Mouse (Mus musculus) layer of hippocampus, adult 9-10 months (tissue): ENCODE measurements at regions not wholly inside any gene's neighbourhood (a gene's known extent, or its start where the extent isn't known, plus 50 kb on each side); places are given as distances from the start of the nearest gene placed in this dataset.

Experiments used
- DNase-seq: peaks from one replicate; pipeline ENCODE4 v3.0.0; 2022; ENCODE audit warnings: low spot score

GRCm38 (mm10) chr17:64382894-64383293 is 51.2 kb upstream of the Pja2 start:
- DNase-seq: no peak

DNA sequence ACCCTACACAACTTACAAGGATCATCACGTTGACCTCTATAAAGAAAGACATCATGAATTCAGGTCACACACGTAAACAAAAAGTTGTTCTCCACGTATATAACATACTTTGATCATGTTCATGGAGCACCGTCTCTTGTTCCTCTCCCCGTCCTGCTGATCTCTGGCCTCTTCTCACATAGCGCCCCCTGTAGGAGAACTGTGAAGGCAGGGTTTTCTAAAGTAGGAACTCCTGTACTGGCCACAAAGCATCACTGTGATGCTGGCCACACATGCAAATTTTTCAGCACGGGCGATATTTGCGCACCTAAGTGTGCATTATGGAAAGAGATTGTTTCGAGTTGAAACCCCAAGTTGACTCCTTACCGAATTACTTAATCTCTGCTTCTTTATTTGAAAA is 51.9 kb upstream of the Pja2 start:
- DNase-seq: no peak

GRCm38 (mm10) chr17:64390349-64390748 is 58.6 kb upstream of the Pja2 start:
- DNase-seq: no peak

DNA sequence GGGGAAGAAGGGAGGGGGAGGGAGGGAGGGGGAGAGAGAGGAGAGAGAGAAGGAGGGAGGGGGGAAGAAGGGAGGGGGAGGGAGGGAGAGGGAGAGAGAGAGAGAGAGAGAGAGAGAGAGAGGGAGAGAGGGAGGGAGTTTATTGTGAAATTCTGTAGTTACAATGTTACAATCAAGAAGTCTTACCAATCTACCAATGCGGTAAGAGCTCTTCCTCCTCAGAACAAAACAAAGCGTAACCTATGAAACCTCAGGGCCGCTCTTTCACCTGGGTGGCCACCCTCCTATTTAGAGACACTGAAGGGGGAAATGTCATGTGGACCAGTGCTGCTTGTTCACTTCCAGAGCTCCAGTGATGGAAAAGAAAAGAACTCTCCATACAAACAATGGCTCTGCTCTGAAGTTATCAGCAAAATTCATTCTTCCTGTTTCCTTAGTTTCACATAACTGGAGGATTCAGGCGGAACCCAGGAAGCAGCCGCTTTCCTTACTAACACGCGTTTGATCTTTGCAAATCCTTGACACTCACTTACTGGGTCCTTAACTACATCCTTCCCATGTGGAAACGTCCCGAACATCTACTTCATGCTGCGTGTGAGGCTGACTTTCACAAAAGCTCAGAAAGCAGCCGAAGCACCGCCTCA is 65.7 kb upstream of the Pja2 start:
- DNase-seq: no peak

- DNase-seq: no peak
These were observed 66.5 kb upstream of the Pja2 start for GRCm38 (mm10) chr17:64398114-64398692.

GRCm38 (mm10) chr17:64398708-64399107 is 67.0 kb upstream of the Pja2 start:
- DNase-seq: no peak

- DNase-seq: no peak
These were observed 75.1 kb upstream of the Pja2 start for GRCm38 (mm10) chr17:64406742-64407254.

DNA sequence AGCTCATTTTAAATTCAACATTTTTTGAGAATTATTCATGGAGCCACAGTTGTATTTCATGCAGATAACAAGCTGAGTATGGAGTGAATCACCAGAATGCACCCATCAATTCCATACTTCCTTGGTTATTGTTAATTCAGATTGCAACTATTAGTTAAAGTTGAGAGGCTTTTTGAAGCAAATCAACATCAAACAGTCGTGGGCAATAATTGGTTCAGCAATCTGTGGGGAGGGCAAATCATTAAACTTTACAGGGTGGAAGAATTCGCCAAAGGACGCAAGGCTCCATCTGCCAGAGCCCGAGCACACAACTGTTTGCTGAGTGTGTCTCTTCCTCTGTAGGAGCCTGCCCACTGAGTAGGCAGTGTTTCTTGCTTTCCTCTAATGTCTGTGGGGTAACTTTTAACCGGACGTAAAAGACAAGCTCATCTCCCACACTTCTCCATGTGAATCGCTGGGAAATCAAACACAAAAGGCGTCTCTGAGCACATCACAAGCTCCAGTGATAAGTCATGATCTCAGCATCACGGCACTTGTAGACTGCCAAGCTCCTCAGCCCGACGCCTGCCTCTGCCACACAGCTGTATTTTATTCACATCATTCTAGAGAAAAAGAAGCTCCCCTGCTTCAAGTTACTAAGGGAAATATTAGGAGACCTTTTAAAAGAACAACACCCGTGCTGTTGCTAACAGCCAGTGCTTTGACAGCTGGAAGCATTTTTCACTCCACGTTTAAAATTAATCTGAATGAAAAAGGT is 75.7 kb upstream of the Pja2 start:
- DNase-seq: peak; percentile 26

- DNase-seq: no peak
These were observed 94.1 kb upstream of the Pja2 start for GRCm38 (mm10) chr17:64425811-64426210.

DNA sequence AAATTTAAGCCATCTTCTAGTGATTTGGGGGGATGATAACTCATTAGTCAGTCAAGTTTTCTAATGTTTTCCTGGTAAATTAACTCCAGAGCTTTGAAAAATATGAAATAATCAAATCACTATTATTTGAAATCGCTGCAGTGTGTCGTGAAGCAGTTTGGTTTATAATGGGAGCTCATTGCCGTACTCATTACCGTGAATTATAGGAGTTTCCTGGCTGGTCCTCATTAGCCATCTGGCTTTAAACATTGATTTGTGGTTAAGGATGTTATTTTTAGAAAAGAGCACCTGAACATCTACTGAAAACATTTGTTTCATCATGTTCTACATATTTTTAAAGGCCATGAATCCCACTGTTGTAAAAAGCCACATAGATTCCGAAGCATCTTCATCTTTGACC is 94.8 kb upstream of the Pja2 start:
- DNase-seq: no peak

- DNase-seq: no peak
These were observed 107.9 kb upstream of the Pja2 start for GRCm38 (mm10) chr17:64439571-64439970.

DNA sequence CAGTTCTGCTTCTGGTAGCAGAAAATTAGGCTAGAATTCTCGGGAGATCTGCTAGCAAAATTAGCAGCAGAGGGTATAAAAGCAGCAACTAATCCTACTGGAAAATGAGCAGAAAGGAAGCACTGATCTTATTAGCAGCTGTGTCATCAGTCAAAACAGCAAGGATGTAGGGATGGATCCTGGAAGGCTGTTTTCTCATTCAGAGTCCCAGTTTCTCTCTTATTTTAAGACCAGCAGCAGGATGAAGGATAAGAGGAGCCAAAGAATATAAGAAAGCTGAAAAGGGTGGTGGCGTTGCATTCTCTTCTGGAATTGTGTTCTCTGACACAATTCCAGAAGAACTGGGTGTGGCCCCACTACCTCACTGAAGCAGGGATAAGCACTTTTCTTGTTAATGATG is 123.0 kb upstream of the Pja2 start:
- DNase-seq: no peak

DNA sequence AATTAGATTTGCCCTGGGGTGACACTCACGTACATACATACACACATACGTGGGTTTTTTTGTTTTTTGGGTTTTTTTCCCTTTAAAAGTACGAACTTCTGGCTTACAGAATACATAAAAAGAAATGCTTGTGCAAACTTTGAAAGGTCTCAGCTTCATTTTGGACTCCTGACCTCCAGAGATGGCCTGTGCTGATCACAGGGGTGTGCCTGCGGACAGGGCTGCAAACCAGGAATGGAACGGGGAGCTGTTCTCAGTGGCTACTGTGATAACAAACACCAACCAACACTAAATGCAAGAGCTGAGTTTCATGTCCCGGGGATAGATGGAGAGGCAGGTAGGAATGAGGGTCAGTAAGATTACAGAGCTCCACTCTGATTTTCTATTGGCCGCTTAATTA is 134.3 kb upstream of the Man2a1 start:
- no peak for DNase-seq

- DNase-seq: no peak
These were observed 133.8 kb upstream of the Man2a1 start for GRCm38 (mm10) chr17:64466746-64467145.

DNA sequence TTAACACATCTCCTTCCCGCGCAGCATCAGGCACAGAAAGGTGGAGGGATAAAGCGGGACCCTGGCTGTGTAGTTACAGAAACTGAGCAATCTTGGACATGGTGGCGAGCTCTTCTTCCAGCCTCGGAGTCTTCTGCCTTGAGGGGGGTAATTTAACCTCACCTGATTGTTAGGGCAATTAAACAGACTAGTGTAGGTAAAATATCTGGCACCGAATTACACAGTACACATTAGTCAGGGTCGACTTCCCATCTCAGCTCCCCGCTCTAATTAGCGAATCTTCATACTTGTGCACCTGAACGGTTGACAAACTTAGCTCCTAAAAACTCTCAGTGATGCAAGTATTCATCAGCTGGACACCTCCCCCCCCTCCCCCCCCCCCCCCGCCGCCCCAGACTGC is 133.2 kb upstream of the Man2a1 start:
- DNase-seq: no peak

DNA sequence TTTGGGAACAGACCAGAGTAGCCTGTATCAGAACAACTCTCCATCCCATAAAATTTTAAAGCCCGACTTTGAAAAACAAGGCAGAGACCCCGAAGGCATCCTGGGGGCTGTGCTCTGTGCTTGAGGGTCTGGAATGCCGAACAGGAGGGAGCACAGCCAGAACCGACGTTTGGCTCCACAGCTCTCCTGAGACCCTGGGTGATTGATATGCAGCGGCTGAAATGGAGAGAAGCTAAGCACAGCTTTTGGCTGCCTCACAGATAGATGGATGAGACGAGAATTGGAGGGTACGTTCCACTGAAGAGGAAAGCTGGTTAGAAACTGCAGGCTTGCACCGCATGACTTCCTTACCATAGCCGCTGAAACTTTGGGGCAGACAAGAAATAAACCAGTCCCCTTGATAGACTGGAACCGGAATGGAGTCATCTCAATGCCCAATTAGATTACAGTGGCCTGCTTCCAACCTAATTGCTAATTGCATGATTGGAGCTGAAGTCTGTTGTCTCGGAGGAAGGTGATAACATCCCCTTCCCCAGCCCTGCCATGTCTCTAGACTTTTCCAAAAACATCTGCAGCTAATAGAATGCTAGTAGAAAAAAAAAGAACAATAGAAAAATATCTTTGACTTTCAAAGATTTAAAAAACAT is 130.7 kb upstream of the Man2a1 start:
- DNase-seq: no peak

GRCm38 (mm10) chr17:64480607-64481038 is 119.9 kb upstream of the Man2a1 start:
- DNase-seq: no peak

DNA sequence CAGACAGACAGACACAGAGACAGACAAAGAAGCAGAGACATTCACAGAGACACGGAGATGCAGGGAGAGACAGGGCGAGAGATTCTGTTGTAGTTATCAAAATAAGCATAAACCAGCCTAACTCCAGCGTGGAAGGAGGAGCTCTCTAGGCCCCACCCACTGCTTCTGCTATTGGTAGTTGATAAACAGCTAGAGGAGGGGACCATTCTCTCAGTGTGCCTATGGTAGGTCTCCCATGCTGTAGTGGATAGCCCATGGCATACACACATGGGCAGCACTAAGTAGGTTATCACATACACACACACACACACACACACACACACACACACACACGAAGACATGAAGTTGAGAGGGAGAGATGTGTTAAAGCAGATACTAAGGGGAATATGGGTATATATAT is 115.7 kb upstream of the Man2a1 start:
- DNase-seq: no peak

- no peak for DNase-seq
These were observed 110.7 kb upstream of the Man2a1 start for GRCm38 (mm10) chr17:64489769-64490335.

- DNase-seq: no peak
These were observed 109.9 kb upstream of the Man2a1 start for GRCm38 (mm10) chr17:64490664-64491063.

DNA sequence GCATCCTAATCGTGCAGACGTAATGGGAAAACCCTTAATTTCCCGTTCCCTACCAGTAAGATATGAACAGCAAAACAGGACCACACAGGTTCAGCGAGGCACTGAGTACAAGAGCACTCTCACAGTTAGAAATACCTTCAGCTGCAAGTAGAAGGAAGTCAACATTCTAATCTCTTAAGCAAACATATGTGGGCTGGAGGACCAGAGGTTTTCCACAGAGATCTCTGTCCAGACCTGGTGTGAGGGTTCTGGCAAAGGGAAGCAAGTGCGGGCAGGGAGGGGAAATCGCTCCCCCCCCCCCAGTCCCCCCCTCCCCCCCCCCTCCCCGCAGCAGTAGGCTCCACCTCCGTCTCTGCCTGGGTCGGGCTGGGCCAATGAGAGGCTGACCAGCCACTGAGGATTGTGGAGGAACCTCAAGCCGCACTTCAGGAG is 108.6 kb upstream of the Man2a1 start:
- DNase-seq: no peak

GRCm38 (mm10) chr17:64492614-64493269 is 107.8 kb upstream of the Man2a1 start:
- DNase-seq: no peak
